Mouse (Mus musculus): Measurements from ENCODE around the gene Tubb5. TPM values are rescaled to one million over a fixed set of nuclear protein-coding genes. Genes with fewer than 3 reads are reported as not detected.

The Tubb5 gene
- polyA plus RNA-seq, 1 experiment from 2014 or later, result 240 TPM

DNA sequence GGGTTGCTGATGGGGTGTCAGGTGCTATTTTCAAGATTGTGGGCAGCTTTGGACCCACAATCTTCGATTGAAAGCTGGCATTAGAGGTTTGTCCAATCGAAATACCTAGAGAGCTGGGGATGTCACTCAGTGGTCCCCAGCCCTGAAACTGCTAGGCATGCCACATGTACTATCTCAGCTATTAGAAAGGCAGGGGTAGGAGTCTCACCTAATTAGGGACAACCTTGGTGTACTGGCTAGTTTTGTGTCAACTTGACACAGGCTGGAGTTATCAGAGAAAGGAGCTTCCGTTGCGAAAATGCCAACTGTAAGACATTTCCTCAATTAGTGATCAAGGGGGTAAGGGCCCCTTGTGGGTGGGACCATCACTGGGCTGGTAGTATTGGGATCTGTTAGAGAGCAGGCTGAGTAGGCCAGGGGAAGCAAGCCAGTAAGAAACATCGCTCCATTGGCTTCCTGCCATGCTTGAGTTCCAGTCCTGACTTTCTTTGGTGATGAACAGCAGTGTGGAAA is 4.8 kb downstream of the Tubb5 start:
- no peaks in the 10 kb centered on the region for H3K27me3 ChIP-seq (replicated peaks; ENCODE audit: control insufficient read depth, insufficient read depth, low read length)
- H3K27ac ChIP-seq (ENCODE audit: low read depth, low read length), result no peak overlapping the region; the same call in 1 of the 2 replicates
- no peak overlapping the region for H3K4me2 ChIP-seq (replicated peaks; ENCODE audit: low read depth)
- H3K9ac ChIP-seq (ENCODE audit: low read depth, low read length), result no peak overlapping the region
- no peak overlapping the region for H3K4me3 ChIP-seq (ENCODE audit: low read depth, low read length)
- 22% methylated on average over 5 of the region's 5 CpGs for WGBS
- peaks cover 51% of the 10 kb centered on the region for H3K36me3 ChIP-seq (ENCODE audit: control insufficient read depth, insufficient read depth)
- H3K9me3 ChIP-seq (ENCODE audit: control insufficient read depth), result no peaks in the 10 kb centered on the region
- no peak for TF ChIP-seq CTCF (IDR thresholded peaks at IDR 0.05; ENCODE audit: low read depth)
- ATAC-seq, result no peak
- no peaks in the 10 kb centered on the region for H3K4me1 ChIP-seq (replicated peaks; ENCODE audit: control insufficient read depth, insufficient read depth, low read length)

- no peak overlapping the region for H3K4me2 ChIP-seq (replicated peaks; ENCODE audit: low read depth)
- no peak for TF ChIP-seq CTCF (IDR thresholded peaks at IDR 0.05; ENCODE audit: low read depth)
- H3K27me3 ChIP-seq (replicated peaks; ENCODE audit: control insufficient read depth, insufficient read depth, low read length), result no peaks in the 10 kb centered on the region
- no peak overlapping the region for H3K4me3 ChIP-seq (ENCODE audit: low read depth, low read length)
- ATAC-seq, result no peak
- peaks cover 53% of the 10 kb centered on the region for H3K36me3 ChIP-seq (ENCODE audit: control insufficient read depth, insufficient read depth)
- H3K9ac ChIP-seq (ENCODE audit: low read depth, low read length), result no peak overlapping the region
- H3K27ac ChIP-seq (ENCODE audit: low read depth, low read length), result no peak overlapping the region; the same call in 1 of the 2 replicates
- 64% methylated on average over 8 of the region's 8 CpGs for WGBS
- no peaks in the 10 kb centered on the region for H3K4me1 ChIP-seq (replicated peaks; ENCODE audit: control insufficient read depth, insufficient read depth, low read length)
- H3K9me3 ChIP-seq (ENCODE audit: control insufficient read depth), result no peaks in the 10 kb centered on the region
These were observed 5.5 kb downstream of the Tubb5 start for GRCm38 (mm10) chr17:35832400-35833238.

GRCm38 (mm10) chr17:35829737-35830136 is 8.4 kb downstream of the Tubb5 start:
- WGBS, result 1% methylated on average over 21 of the region's 21 CpGs
- H3K4me2 ChIP-seq (replicated peaks; ENCODE audit: low read depth), result peak overlapping the region; percentile 22
- TF ChIP-seq CTCF (IDR thresholded peaks at IDR 0.05; ENCODE audit: low read depth), result peak; percentile 99
- H3K4me1 ChIP-seq (replicated peaks; ENCODE audit: control insufficient read depth, insufficient read depth, low read length), result no peaks in the 10 kb centered on the region
- no peak overlapping the region for H3K4me3 ChIP-seq (ENCODE audit: low read depth, low read length)
- no peaks in the 10 kb centered on the region for H3K27me3 ChIP-seq (replicated peaks; ENCODE audit: control insufficient read depth, insufficient read depth, low read length)
- no peaks in the 10 kb centered on the region for H3K9me3 ChIP-seq (ENCODE audit: control insufficient read depth)
- peak; percentile 74 for ATAC-seq
- no peak overlapping the region for H3K27ac ChIP-seq (ENCODE audit: low read depth, low read length)
- peaks cover 64% of the 10 kb centered on the region for H3K36me3 ChIP-seq (ENCODE audit: control insufficient read depth, insufficient read depth)
- H3K9ac ChIP-seq (ENCODE audit: low read depth, low read length), result no peak overlapping the region

DNA sequence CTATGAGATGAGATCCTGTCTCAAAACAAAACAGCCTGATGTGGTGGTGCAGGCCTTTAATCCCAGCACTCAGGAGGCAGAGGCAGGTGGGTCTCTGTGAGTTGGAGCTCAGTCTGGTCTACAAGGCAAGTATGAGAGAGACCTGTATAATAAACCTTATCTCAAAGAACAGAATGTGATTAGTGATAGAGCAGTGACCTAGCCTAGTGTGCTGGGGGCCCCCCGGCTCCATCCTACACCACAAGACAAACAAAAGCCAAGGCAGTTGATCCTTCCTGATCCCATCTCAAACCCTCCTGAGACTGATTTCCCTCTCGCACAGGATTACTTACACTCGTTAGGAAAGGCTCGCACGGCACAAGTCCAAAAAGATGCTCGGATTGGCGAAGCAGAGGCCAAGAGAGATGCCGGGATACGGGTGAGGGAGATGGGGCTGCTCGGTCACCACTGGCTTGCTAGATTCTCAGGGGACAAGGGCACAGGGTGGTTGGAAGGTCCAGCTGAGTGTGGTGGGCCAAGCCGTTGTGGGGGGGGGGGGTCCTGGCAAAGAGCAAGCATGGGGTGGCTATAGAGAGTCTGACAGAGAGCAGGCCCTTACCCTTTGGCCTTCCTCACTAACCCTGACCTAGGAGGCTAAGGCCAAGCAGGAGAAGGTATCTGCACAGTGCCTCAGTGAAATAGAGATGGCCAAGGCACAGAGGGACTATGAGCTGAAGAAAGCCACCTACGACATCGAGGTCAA is 12.8 kb downstream of the Tubb5 start:
- WGBS, result 81% methylated on average over 13 of the region's 13 CpGs

DNA sequence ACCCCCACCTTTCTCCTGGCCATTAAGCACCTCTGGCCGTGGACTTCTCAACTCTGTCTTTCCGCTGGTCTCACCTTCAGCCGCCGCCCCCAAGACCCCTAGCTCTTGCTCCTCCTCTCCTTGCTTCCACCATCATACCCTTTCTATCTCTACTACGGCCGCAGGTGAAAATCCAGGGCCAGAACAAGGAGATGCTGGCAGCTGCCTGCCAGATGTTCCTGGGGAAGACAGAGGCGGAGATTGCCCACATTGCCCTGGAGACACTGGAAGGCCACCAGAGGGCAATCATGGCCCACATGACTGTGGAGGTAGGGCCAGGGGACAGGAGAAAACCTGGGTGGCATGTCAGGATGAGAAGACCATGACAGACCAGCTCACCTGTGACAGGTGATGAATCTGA is 13.7 kb downstream of the Tubb5 start:
- WGBS, result 67% methylated on average over 7 of the region's 7 CpGs
- Histone ChIP-seq H3K4me2 (replicated peaks; ENCODE audit: low read depth) (peak overlapping the region; percentile 93), H3K27ac (ENCODE audit: low read depth, low read length) (no peak overlapping the region), H3K36me3 (ENCODE audit: control insufficient read depth, insufficient read depth) (peaks cover 25% of the 10 kb centered on the region), H3K27me3 (replicated peaks; ENCODE audit: control insufficient read depth, insufficient read depth, low read length) (no peaks in the 10 kb centered on the region), H3K4me1 (replicated peaks; ENCODE audit: control insufficient read depth, insufficient read depth, low read length) (no peaks in the 10 kb centered on the region), H3K4me3 (ENCODE audit: low read depth, low read length) (peak overlapping the region; percentile 69; the same call in 1 of the 2 replicates), H3K9me3 (ENCODE audit: control insufficient read depth) (no peaks in the 10 kb centered on the region), H3K9ac (ENCODE audit: low read depth, low read length) (no peak overlapping the region)
- no peak for ATAC-seq
- peak; percentile 69 for TF ChIP-seq CTCF (IDR thresholded peaks at IDR 0.05; ENCODE audit: low read depth)

More for the DNA sequence above, 12.8 kb downstream of the Tubb5 start:
- Histone ChIP-seq H3K27me3 (replicated peaks; ENCODE audit: control insufficient read depth, insufficient read depth, low read length) (no peaks in the 10 kb centered on the region), H3K36me3 (ENCODE audit: control insufficient read depth, insufficient read depth) (peaks cover 29% of the 10 kb centered on the region), H3K4me2 (replicated peaks; ENCODE audit: low read depth) (no peak overlapping the region), H3K4me1 (replicated peaks; ENCODE audit: control insufficient read depth, insufficient read depth, low read length) (no peaks in the 10 kb centered on the region), H3K9me3 (ENCODE audit: control insufficient read depth) (no peaks in the 10 kb centered on the region), H3K4me3 (ENCODE audit: low read depth, low read length) (no peak overlapping the region), H3K27ac (ENCODE audit: low read depth, low read length) (no peak overlapping the region), H3K9ac (ENCODE audit: low read depth, low read length) (no peak overlapping the region)
- TF ChIP-seq CTCF (IDR thresholded peaks at IDR 0.05; ENCODE audit: low read depth), result no peak
- no peak for ATAC-seq

Data from intestine, postnatal 0 days (tissue).